Mouse (Mus musculus) spleen, adult 2 months (tissue): ENCODE results near the gene Gm49336.

ENCODE experiments used
- CTCF ChIP-seq: fragments of 200-500 bp; IDR thresholded peaks from 2 replicates; pipeline ENCODE4 v1.5.1; 2011; ENCODE audit warnings: mild to moderate bottlenecking, inconsistent platforms; ENCODE audit not compliant: insufficient read depth, insufficient read length, insufficient replicate concordance; ENCODE audit errors: extremely low read depth
- POLR2A ChIP-seq: fragments of 200-500 bp; IDR thresholded peaks from 2 replicates; pipeline ENCODE4 v1.6.1; 2011; ENCODE audit warnings: low read depth, low read length, inconsistent platforms

GRCm38 (mm10) chr14:60262316-60262715 is 11.0 kb upstream of the Gm49336 start:
- TF ChIP-seq POLR2A (no peak), CTCF (no peak)
